Mouse (Mus musculus) liver (tissue): ENCODE data around the gene Thap7.

Experiments
- DNase-seq: peaks from one replicate; pipeline ENCODE4 v3.0.0-alpha.2; 2020; ENCODE audit warnings: mixed read lengths

Gene Thap7

GRCm38 (mm10) chr16:17488478-17489468, 42.2 kb downstream of the Thap7 start:
- DNase-seq = peak; percentile 20

- DNase-seq = peak; percentile 47
Observed at GRCm38 (mm10) chr16:17486505-17486904, 44.4 kb downstream of the Thap7 start.

- no peak for DNase-seq
Observed at GRCm38 (mm10) chr16:17481465-17481864, 49.5 kb downstream of the Thap7 start.

GRCm38 (mm10) chr16:17478331-17478943, 52.5 kb downstream of the Thap7 start:
- DNase-seq = no peak
